Mouse (Mus musculus): Measurements from ENCODE around the gene Cfap70. TPM values are rescaled to one million over a fixed set of nuclear protein-coding genes. Genes with fewer than 3 reads are reported as not detected.

Cfap70 gene
- total and polyA plus RNA-seq, 2 experiments from 2014 or later: 1.4 to 2.1 TPM

DNA sequence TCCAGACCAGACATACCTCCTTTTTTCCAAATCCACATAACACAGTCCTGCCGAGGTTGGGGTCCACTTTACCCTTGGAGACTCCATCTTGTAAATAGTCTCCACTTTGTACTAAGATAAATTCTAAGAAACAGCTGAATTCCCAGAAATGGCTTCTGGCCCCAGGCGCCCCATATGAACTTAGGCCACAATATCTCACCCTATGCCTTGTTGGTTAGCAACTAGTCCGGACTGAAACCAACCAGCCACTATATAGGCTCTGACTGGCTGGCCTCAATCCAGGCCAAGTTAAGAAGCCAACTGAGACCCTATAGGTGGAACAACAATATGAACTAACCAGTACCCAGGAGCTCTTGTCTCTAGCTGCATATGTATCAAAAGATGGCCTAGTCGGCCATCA lies 59.7 kb downstream of the Cfap70 start:
- Histone ChIP-seq H3K27me3 (ENCODE audit: insufficient read depth, low read length) (no peaks in the 10 kb centered on the region), H3K27ac (ENCODE audit: low read depth, low read length) (no peak overlapping the region), H3K4me1 (ENCODE audit: insufficient read depth) (peaks cover 7% of the 10 kb centered on the region; the same call in 1 of the 2 replicates), H3K4me2 (ENCODE audit: low read depth) (no peak overlapping the region), H3K4me3 (ENCODE audit: low read depth, low read length) (no peak overlapping the region), H3K9ac (no peak overlapping the region), H3K9me3 (ENCODE audit: low read length) (no peaks in the 10 kb centered on the region), H3K36me3 (ENCODE audit: insufficient read depth) (peaks cover 11% of the 10 kb centered on the region)
- TF ChIP-seq CTCF (IDR thresholded peaks at IDR 0.05; ENCODE audit: low read depth): no peak
- 91% methylated on average over 3 of the region's 4 CpGs for WGBS
- ATAC-seq (no peak), DNase-seq (no peak)

DNA sequence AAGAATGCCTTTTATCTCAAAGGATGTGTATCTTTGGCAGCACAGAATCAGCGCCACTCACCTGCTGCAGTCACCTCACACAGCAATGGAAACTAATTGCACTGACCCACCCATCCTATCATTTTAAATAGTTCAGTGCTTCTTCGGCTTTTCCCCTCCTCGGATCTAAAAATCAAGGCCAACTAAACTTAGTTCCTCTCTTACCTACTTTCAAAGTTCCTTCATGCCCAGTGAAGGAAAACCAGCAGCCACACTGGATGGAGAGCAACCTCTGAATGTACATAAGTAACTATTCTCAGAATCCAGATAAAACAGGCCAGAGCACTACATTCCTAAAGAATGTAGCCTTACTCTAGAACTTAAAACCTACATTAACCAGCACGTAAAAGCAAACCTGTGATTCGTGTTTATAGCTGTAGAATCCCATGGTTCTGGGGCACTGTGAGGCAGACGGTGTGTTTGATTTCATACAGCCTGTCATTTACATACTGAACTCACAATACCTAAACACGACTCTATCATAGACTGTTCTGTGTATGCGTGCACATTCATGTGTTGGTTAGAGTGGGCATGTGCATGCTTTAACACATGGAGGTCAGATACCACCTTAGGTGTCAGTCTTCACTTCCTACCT lies 62.5 kb downstream of the Cfap70 start:
- H3K9me3 ChIP-seq (ENCODE audit: low read length): no peaks in the 10 kb centered on the region
- peak overlapping the region; percentile 69 for H3K4me2 ChIP-seq (ENCODE audit: low read depth)
- DNase-seq (no peak), ATAC-seq (no peak)
- no peak for TF ChIP-seq CTCF (IDR thresholded peaks at IDR 0.05; ENCODE audit: low read depth)
- no peaks in the 10 kb centered on the region for H3K27me3 ChIP-seq (ENCODE audit: insufficient read depth, low read length)
- H3K4me1 ChIP-seq (ENCODE audit: insufficient read depth): peaks cover 7% of the 10 kb centered on the region; the same call in 1 of the 2 replicates
- peak overlapping the region; percentile 81; the same call in 1 of the 2 replicates for H3K4me3 ChIP-seq (ENCODE audit: low read depth, low read length)
- no peak overlapping the region for H3K27ac ChIP-seq (ENCODE audit: low read depth, low read length)
- peaks cover 22% of the 10 kb centered on the region for H3K36me3 ChIP-seq (ENCODE audit: insufficient read depth)
- WGBS: 91% methylated on average over 8 of the region's 8 CpGs
- H3K9ac ChIP-seq: peak overlapping the region; percentile 63; the same call in 1 of the 2 replicates

DNA sequence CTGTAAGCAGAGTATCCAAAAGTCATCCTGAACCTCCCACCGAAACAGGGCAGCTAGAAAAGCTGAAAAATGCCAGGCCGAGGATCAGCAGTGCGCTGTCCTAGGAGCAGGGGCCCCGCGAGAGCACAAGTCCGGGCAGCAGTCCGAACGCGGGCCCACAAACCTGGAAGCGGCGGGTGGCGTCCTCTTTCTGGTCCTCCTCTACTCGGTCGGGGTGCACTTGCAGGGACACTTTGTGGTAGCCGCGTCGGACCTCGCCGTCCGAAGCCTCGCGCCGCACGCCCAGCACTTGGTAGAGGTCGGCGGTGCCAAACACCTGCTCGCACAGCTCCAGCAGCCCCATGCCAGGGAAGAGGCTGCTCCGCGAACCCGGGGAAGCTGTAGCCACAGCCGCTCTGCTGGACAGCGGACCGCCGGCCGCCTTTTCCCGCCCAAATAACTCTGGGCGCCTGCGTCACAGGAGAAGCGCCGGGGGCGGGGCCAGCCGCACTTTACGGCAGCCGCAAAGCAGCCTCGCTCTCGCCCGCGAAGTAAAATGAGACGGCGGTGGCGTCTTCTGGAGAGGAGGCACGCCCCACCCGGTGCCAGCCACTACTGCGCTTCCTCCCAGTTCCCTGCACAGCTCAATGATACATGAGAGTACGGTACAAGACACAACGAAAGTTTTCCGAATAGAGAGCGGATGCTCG lies 63.4 kb downstream of the Cfap70 start, which contains the start of gene Dnajc9:
TSS of gene Dnajc9 (minus strand) at position 470 of the 689 bp plus-strand sequence.
- H3K27me3 ChIP-seq (ENCODE audit: insufficient read depth, low read length): no peaks in the 10 kb centered on the region
- peak within 1 kb of the TSS; percentile 82 for H3K27ac ChIP-seq (ENCODE audit: low read depth, low read length)
- H3K4me1 ChIP-seq (ENCODE audit: insufficient read depth): peaks cover 7% of the 10 kb centered on the region; the same call in 1 of the 2 replicates
- H3K4me3 ChIP-seq (ENCODE audit: low read depth, low read length): peak within 1 kb of the TSS; percentile 81
- peak within 1 kb of the TSS; percentile 69 for H3K4me2 ChIP-seq (ENCODE audit: low read depth)
- peak; percentile 23; the same call in 1 of the 2 replicates for TF ChIP-seq CTCF (IDR thresholded peaks at IDR 0.05; ENCODE audit: low read depth)
- H3K9me3 ChIP-seq (ENCODE audit: low read length): no peaks in the 10 kb centered on the region
- WGBS: 1% methylated on average over 59 of the region's 59 CpGs
- DNase-seq (peak; percentile 94), ATAC-seq (peak; percentile 64)
- peak within 1 kb of the TSS; percentile 63 for H3K9ac ChIP-seq
- H3K36me3 ChIP-seq (ENCODE audit: insufficient read depth): peaks cover 24% of the 10 kb centered on the region

GRCm38 (mm10) chr14:20379753-20380430 lies 72.1 kb downstream of the Cfap70 start:
- no peak for TF ChIP-seq CTCF (IDR thresholded peaks at IDR 0.05; ENCODE audit: low read depth)
- H3K27ac ChIP-seq (ENCODE audit: low read depth, low read length): no peak overlapping the region
- H3K27me3 ChIP-seq (ENCODE audit: insufficient read depth, low read length): no peaks in the 10 kb centered on the region
- no peak overlapping the region for H3K4me2 ChIP-seq (ENCODE audit: low read depth)
- H3K9ac ChIP-seq: no peak overlapping the region
- peaks cover 53% of the 10 kb centered on the region for H3K36me3 ChIP-seq (ENCODE audit: insufficient read depth)
- WGBS: 85% methylated on average over 9 of the region's 9 CpGs
- DNase-seq (no peak), ATAC-seq (no peak)
- no peaks in the 10 kb centered on the region for H3K9me3 ChIP-seq (ENCODE audit: low read length)
- no peak overlapping the region for H3K4me3 ChIP-seq (ENCODE audit: low read depth, low read length)
- H3K4me1 ChIP-seq (ENCODE audit: insufficient read depth): no peaks in the 10 kb centered on the region

- Histone ChIP-seq H3K27ac (ENCODE audit: low read depth, low read length) (no peak overlapping the region), H3K36me3 (ENCODE audit: insufficient read depth) (peaks cover 53% of the 10 kb centered on the region), H3K4me3 (ENCODE audit: low read depth, low read length) (no peak overlapping the region), H3K4me1 (ENCODE audit: insufficient read depth) (no peaks in the 10 kb centered on the region), H3K9me3 (ENCODE audit: low read length) (no peaks in the 10 kb centered on the region), H3K4me2 (ENCODE audit: low read depth) (no peak overlapping the region), H3K9ac (no peak overlapping the region), H3K27me3 (ENCODE audit: insufficient read depth, low read length) (no peaks in the 10 kb centered on the region)
- DNase-seq (no peak), ATAC-seq (no peak)
- no peak for TF ChIP-seq CTCF (IDR thresholded peaks at IDR 0.05; ENCODE audit: low read depth)
- 96% methylated on average over 5 of the region's 5 CpGs for WGBS
Observed at GRCm38 (mm10) chr14:20379087-20379640, 72.9 kb downstream of the Cfap70 start.

DNA sequence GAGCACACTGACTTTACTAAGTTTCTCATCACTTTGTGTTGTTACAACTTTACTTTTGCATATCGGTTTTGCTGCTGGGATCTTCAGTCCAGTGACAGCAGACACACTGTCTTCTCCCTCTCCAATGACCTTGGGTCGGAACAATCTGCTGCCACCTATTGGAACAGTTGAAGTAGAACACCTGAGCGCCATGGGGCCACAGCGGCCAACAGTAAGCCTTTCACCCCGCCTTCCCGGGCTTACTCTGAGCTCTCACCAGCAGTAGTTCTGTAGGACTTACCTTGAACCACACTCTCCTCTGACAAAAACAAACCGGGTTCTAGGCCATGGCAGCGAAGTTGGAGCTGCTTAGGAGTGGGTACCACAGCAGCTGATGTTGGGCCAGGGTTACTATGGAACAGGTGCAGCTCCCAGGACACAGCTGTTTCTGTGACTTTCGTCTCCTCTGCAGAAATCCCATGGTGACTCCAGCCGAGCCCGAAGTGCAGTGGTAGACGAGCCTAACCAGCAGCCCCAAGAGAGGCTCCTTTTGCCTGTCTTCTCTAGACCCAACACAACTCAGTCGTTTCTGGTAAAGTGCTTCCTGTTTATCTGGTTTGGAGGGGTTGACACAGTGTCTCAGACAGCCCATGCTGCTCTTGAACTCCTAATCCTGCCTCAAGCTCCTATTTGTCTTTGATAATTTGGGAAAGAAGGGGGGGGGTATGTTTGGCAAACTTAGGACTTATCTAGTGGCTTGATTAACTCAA lies 73.5 kb downstream of the Cfap70 start:
- H3K9ac ChIP-seq: no peak overlapping the region
- DNase-seq (no peak), ATAC-seq (peak; percentile 54; the same call in 1 of the 2 replicates)
- TF ChIP-seq CTCF (IDR thresholded peaks at IDR 0.05; ENCODE audit: low read depth): peak; percentile 50
- H3K27ac ChIP-seq (ENCODE audit: low read depth, low read length): no peak overlapping the region
- H3K4me1 ChIP-seq (ENCODE audit: insufficient read depth): no peaks in the 10 kb centered on the region
- no peaks in the 10 kb centered on the region for H3K9me3 ChIP-seq (ENCODE audit: low read length)
- no peak overlapping the region for H3K4me3 ChIP-seq (ENCODE audit: low read depth, low read length)
- H3K27me3 ChIP-seq (ENCODE audit: insufficient read depth, low read length): no peaks in the 10 kb centered on the region
- no peak overlapping the region for H3K4me2 ChIP-seq (ENCODE audit: low read depth)
- peaks cover 54% of the 10 kb centered on the region for H3K36me3 ChIP-seq (ENCODE audit: insufficient read depth)
- WGBS: 39% methylated on average over 13 of the region's 13 CpGs
